Mouse (Mus musculus) hindbrain, embryonic 16.5 days (tissue): Measurements from ENCODE around the gene Sema3b. TPM values are rescaled to one million over a fixed set of nuclear protein-coding genes. Genes with fewer than 3 reads are reported as not detected.

ENCODE experiments used
- ATAC-seq: fragments of 200-750 bp; cut with Nextera tagmentation; 2 replicates; pipeline ENCODE4 v1.8.0; 2017; ENCODE audit warnings: moderate TSS enrichment, moderate library complexity
- H3K27ac ChIP-seq: fragments of 300-500 bp; sonication (generic); 2 replicates; pipeline ENCODE4 v1.5.1; 2014; ENCODE audit warnings: low read depth, mild to moderate bottlenecking, control low read depth, low read length, moderate library complexity
- H3K27me3 ChIP-seq: fragments of 300-500 bp; sonication (generic); replicated peaks from 2 replicates; pipeline ENCODE4 v1.6.1; 2014; ENCODE audit warnings: low read length; ENCODE audit not compliant: control insufficient read depth, insufficient read depth
- H3K36me3 ChIP-seq: fragments of 300-500 bp; sonication (generic); 2 replicates; pipeline ENCODE4 v1.6.1; 2014; ENCODE audit warnings: mild to moderate bottlenecking, low read length, moderate library complexity, mixed read lengths; ENCODE audit not compliant: control insufficient read depth, insufficient read depth
- H3K4me1 ChIP-seq: fragments of 300-500 bp; sonication (generic); 2 replicates; pipeline ENCODE4 v1.6.1; 2014; ENCODE audit warnings: low read depth, low read length; ENCODE audit not compliant: control insufficient read depth, insufficient read depth
- H3K4me2 ChIP-seq: fragments of 300-500 bp; sonication (generic); 2 replicates; pipeline ENCODE4 v1.6.1; 2014; ENCODE audit warnings: mild to moderate bottlenecking, low read length, control low read depth, moderate library complexity
- H3K4me3 ChIP-seq: fragments of 300-500 bp; sonication (generic); 2 replicates; pipeline ENCODE4 v1.5.1; 2014; ENCODE audit warnings: mild to moderate bottlenecking, low read length, control low read depth, moderate library complexity
- H3K9ac ChIP-seq: fragments of 300-500 bp; sonication (generic); 2 replicates; pipeline ENCODE4 v1.6.1; 2014; ENCODE audit warnings: low read depth, mild to moderate bottlenecking, control low read depth, low read length, moderate library complexity
- H3K9me3 ChIP-seq: fragments of 300-500 bp; sonication (generic); 2 replicates; pipeline ENCODE4 v1.6.1; 2014; ENCODE audit warnings: mild to moderate bottlenecking, low read length, moderate library complexity; ENCODE audit not compliant: control insufficient read depth
- WGBS: fragments of 180-500 bp; shearing (Covaris S2); extraction: QIAGEN DNeasy Blood & Tissue Kit; methylation state at CpG from one replicate; pipeline ENCODE4 v1.1.7; 2014; 5-methylcytosine and 5-hydroxymethylcytosine counted together
- polyA plus RNA-seq: library from polyadenylated mRNA; unstranded; fragments of >200 nt; fragmentation: Nextera tagmentation; extraction: Ambion mirVana; gene quantifications from 2 replicates; pipeline ENCODE4 v1.2.1, GENCODE M21; 2015

The Sema3b gene
- 5.6 and 7.0 TPM in 2 replicates for polyA plus RNA-seq

GRCm38 (mm10) chr9:107608741-107609432, at the start of gene Sema3b:
Gene Sema3b (minus strand): TSS chr9:107609229.
- no peaks in the 10 kb centered on the region for H3K9me3 ChIP-seq
- H3K27me3 ChIP-seq, result no peaks in the 10 kb centered on the region; the same call in 1 of the 2 replicates
- H3K4me3 ChIP-seq, result no peak within 1 kb of the TSS
- H3K9ac ChIP-seq, result 0 out of 2 replicates have a peak within 1 kb of the TSS, but pooled peaks have one; percentile 20
- H3K4me1 ChIP-seq, result peaks cover 11% of the 10 kb centered on the region
- H3K27ac ChIP-seq, result no peak within 1 kb of the TSS; the same call in 1 of the 2 replicates
- peaks cover under 1% of the 10 kb centered on the region; the same call in 1 of the 2 replicates for H3K36me3 ChIP-seq
- 42% methylated on average over 12 of the region's 12 CpGs for WGBS
- H3K4me2 ChIP-seq, result no peak within 1 kb of the TSS
- no peak for ATAC-seq

GRCm38 (mm10) chr9:107658096-107658495, 49.1 kb upstream of the Sema3b start:
- Histone ChIP-seq H3K9ac (no peak overlapping the region), H3K4me2 (no peak overlapping the region), H3K4me1 (peaks cover 10% of the 10 kb centered on the region), H3K27me3 (no peaks in the 10 kb centered on the region), H3K27ac (no peak overlapping the region), H3K9me3 (no peaks in the 10 kb centered on the region), H3K36me3 (no peaks in the 10 kb centered on the region), H3K4me3 (no peak overlapping the region)
- 90% methylated on average over 6 of the region's 6 CpGs for WGBS
- ATAC-seq, result no peak

GRCm38 (mm10) chr9:107657144-107657543, 48.1 kb upstream of the Sema3b start:
- Histone ChIP-seq H3K27me3 (no peaks in the 10 kb centered on the region), H3K4me2 (no peak overlapping the region), H3K4me3 (no peak overlapping the region), H3K4me1 (peaks cover 7% of the 10 kb centered on the region), H3K9me3 (no peaks in the 10 kb centered on the region), H3K27ac (no peak overlapping the region), H3K36me3 (no peaks in the 10 kb centered on the region), H3K9ac (no peak overlapping the region)
- ATAC-seq, result no peak
- WGBS, result 85% methylated on average over 5 of the region's 5 CpGs

GRCm38 (mm10) chr9:107654585-107654984, 45.6 kb upstream of the Sema3b start:
- ATAC-seq, result no peak

GRCm38 (mm10) chr9:107653474-107653873, 44.4 kb upstream of the Sema3b start:
- no peak overlapping the region for H3K9ac ChIP-seq

More at GRCm38 (mm10) chr9:107654585-107654984, 45.6 kb upstream of the Sema3b start:
- Histone ChIP-seq H3K4me2 (no peak overlapping the region), H3K9ac (no peak overlapping the region), H3K4me1 (peaks cover 10% of the 10 kb centered on the region), H3K27ac (no peak overlapping the region), H3K36me3 (no peaks in the 10 kb centered on the region), H3K4me3 (no peak overlapping the region), H3K27me3 (no peaks in the 10 kb centered on the region), H3K9me3 (no peaks in the 10 kb centered on the region)
- WGBS, result 79% methylated on average over 4 of the region's 4 CpGs

GRCm38 (mm10) chr9:107650708-107651481, 41.9 kb upstream of the Sema3b start:
- Histone ChIP-seq H3K4me1 (peaks cover 10% of the 10 kb centered on the region), H3K9me3 (no peaks in the 10 kb centered on the region)
- WGBS, result 20% methylated on average over 12 of the region's 12 CpGs

More at GRCm38 (mm10) chr9:107653474-107653873, 44.4 kb upstream of the Sema3b start:
- no peak overlapping the region for H3K4me2 ChIP-seq
- WGBS, result 88% methylated on average over 2 of the region's 2 CpGs
- H3K4me1 ChIP-seq, result peaks cover 10% of the 10 kb centered on the region
- no peak overlapping the region for H3K4me3 ChIP-seq
- H3K36me3 ChIP-seq, result no peaks in the 10 kb centered on the region
- ATAC-seq, result no peak
- H3K27ac ChIP-seq, result no peak overlapping the region
- no peaks in the 10 kb centered on the region for H3K27me3 ChIP-seq
- H3K9me3 ChIP-seq, result no peaks in the 10 kb centered on the region

GRCm38 (mm10) chr9:107650225-107650624, 41.2 kb upstream of the Sema3b start:
- Histone ChIP-seq H3K4me1 (peaks cover 10% of the 10 kb centered on the region), H3K9me3 (no peaks in the 10 kb centered on the region), H3K36me3 (no peaks in the 10 kb centered on the region), H3K4me2 (no peak overlapping the region), H3K9ac (no peak overlapping the region), H3K27ac (peak overlapping the region; percentile 75), H3K27me3 (no peaks in the 10 kb centered on the region), H3K4me3 (no peak overlapping the region)
- ATAC-seq, result peak; percentile 49
- WGBS, result 57% methylated on average over 7 of the region's 7 CpGs

More at GRCm38 (mm10) chr9:107650708-107651481, 41.9 kb upstream of the Sema3b start:
- Histone ChIP-seq H3K9ac (no peak overlapping the region), H3K4me2 (no peak overlapping the region), H3K27ac (peak overlapping the region; percentile 75), H3K4me3 (no peak overlapping the region), H3K36me3 (no peaks in the 10 kb centered on the region), H3K27me3 (no peaks in the 10 kb centered on the region)
- peak; percentile 90 for ATAC-seq

GRCm38 (mm10) chr9:107648767-107649166, 39.7 kb upstream of the Sema3b start:
- no peak overlapping the region for H3K4me3 ChIP-seq
- H3K4me2 ChIP-seq, result no peak overlapping the region
- H3K9me3 ChIP-seq, result no peaks in the 10 kb centered on the region
- no peaks in the 10 kb centered on the region for H3K27me3 ChIP-seq
- no peak for ATAC-seq
- H3K27ac ChIP-seq, result no peak overlapping the region
- 81% methylated on average over 3 of the region's 3 CpGs for WGBS
- peaks cover 16% of the 10 kb centered on the region for H3K4me1 ChIP-seq
- H3K36me3 ChIP-seq, result no peaks in the 10 kb centered on the region
- H3K9ac ChIP-seq, result no peak overlapping the region

GRCm38 (mm10) chr9:107646975-107647374, 37.9 kb upstream of the Sema3b start:
- Histone ChIP-seq H3K9ac (no peak overlapping the region), H3K9me3 (no peaks in the 10 kb centered on the region), H3K4me1 (peaks cover 16% of the 10 kb centered on the region), H3K27ac (no peak overlapping the region), H3K4me3 (no peak overlapping the region), H3K27me3 (no peaks in the 10 kb centered on the region), H3K36me3 (no peaks in the 10 kb centered on the region), H3K4me2 (no peak overlapping the region)
- 86% methylated on average over 6 of the region's 6 CpGs for WGBS
- ATAC-seq, result no peak
